Mouse (Mus musculus) adrenal gland, postnatal 0 days (tissue): ENCODE results near the gene Fam219b. TPM values are rescaled to one million over a fixed set of nuclear protein-coding genes. Genes with fewer than 3 reads are reported as not detected.

Experiments used
- polyA plus RNA-seq: library from polyadenylated mRNA; unstranded; fragments of >200 nt; fragmentation: Nextera tagmentation; extraction: Ambion mirVana; gene quantifications from 2 replicates; pipeline ENCODE4 v1.2.1, GENCODE M21; 2015

Fam219b gene
- 12.6 and 16.0 TPM in 2 replicates for polyA plus RNA-seq

GRCm38 (mm10) chr9:57537044-57537727, at the start of gene Fam219b:
Fam219b (plus strand) TSS chr9:57537528.

GRCm38 (mm10) chr9:57503622-57504380, 33.5 kb upstream of the Fam219b start, which contains the start of gene Rpp25:
Rpp25 (plus strand) TSS chr9:57504026.

GRCm38 (mm10) chr9:57521056-57521911, 16.0 kb upstream of the Fam219b start, which contains the start of gene Cox5a:
Cox5a (plus strand) TSS chr9:57521274.

GRCm38 (mm10) chr9:57552139-57552887, 15.0 kb downstream of the Fam219b start, which contains the start of gene Mpi:
Mpi (minus strand) TSS chr9:57552763.

GRCm38 (mm10) chr9:57560861-57561710, 23.8 kb downstream of the Fam219b start, which contains the start of gene Scamp2:
Scamp2 (plus strand) TSS chr9:57560943.

GRCm38 (mm10) chr9:57589224-57590126, 52.1 kb downstream of the Fam219b start, which contains the start of gene Ulk3:
Ulk3 (plus strand) TSS chr9:57589452.

Other genes starting within 250 kb of the Fam219b start
- gene Ppcdc, start 97.4 kb upstream of the Fam219b start, polyA plus RNA-seq = 17.2 and 29.7 TPM in 2 replicates
- 14.9 and 18.4 TPM in 2 replicates for gene Scamp5, start 69.5 kb upstream of the Fam219b start, polyA plus RNA-seq
- gene Rpp25, start 33.5 kb upstream of the Fam219b start, polyA plus RNA-seq = 6.5 and 11.3 TPM in 2 replicates
- 414 and 515 TPM in 2 replicates for gene Cox5a, start 16.3 kb upstream of the Fam219b start, polyA plus RNA-seq
- 22.8 and 35.4 TPM in 2 replicates for gene Mpi, start 15.2 kb downstream of the Fam219b start, polyA plus RNA-seq
- 50.5 and 72.3 TPM in 2 replicates for gene Scamp2, start 23.4 kb downstream of the Fam219b start, polyA plus RNA-seq
- 8.6 and 11.9 TPM in 2 replicates for gene Ulk3, start 51.9 kb downstream of the Fam219b start, polyA plus RNA-seq
- gene Cplx3, start 68.8 kb downstream of the Fam219b start, polyA plus RNA-seq = 0.07 TPM in 1 of 2 replicates, not detected in the other
- 0.08 TPM in 1 of 2 replicates, not detected in the other for gene Lman1l, start 83.2 kb downstream of the Fam219b start, polyA plus RNA-seq
- gene Csk, start 116.1 kb downstream of the Fam219b start, polyA plus RNA-seq = 18.7 and 22.1 TPM in 2 replicates
- 0.19 and 0.49 TPM in 2 replicates for gene Cyp1a2, start 146.2 kb downstream of the Fam219b start, polyA plus RNA-seq
- 0.06 TPM in 1 of 2 replicates, not detected in the other for gene Cyp1a1, start 150.4 kb downstream of the Fam219b start, polyA plus RNA-seq
- gene Edc3, start 171.0 kb downstream of the Fam219b start, polyA plus RNA-seq = 14.6 and 18.0 TPM in 2 replicates
- gene Clk3, start 228.3 kb downstream of the Fam219b start, polyA plus RNA-seq = 35.8 and 51.4 TPM in 2 replicates